Mouse (Mus musculus): ENCODE data around the gene Lipt1.
A peak's percentile ranks its signal among the peaks of the same experiment; 100 is the strongest.

Lipt1 gene

DNA sequence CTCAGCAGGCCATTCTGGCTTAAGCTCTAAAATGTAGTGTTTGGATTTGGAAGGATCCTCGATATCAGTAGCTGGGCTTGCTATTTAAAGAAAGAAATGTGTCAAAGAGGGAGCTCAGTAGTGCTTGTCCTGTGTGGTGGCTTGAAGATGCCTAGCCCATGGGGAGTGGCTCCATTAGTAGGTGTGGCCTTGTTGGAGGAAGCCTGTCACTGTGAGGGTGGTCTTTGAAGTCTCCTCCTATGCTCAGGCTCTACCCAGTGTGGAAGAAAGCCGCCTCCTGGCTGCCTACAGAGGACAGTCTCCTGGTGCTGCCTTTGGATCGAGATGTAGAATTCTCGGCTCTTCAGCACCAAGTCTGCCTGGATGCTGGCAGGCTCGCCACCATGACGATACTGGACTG is 28.8 kb downstream of the Lipt1 start:
- DNase-seq = no peak

DNA sequence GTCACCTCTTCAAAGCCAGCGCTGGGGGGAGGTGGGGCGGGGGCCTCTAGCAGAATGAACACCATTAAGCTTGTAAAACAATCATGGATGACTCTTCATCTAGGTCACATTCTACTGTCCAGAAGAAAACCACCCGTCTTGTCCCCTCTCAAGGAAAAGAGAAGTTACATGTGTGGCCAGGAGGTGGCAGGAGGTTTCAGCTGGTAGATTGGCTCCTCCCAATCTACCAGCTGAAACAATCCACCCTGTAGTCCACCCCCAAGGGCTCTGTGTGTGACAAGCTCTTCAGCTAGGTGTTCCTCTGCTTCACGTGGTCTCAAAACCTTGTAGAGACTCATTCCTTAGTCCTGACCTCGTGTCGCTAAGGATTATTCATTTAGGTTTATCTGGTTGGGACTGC is 31.6 kb downstream of the Lipt1 start:
- peak in 1 of 2 experiments; percentile 27 for DNase-seq

DNA sequence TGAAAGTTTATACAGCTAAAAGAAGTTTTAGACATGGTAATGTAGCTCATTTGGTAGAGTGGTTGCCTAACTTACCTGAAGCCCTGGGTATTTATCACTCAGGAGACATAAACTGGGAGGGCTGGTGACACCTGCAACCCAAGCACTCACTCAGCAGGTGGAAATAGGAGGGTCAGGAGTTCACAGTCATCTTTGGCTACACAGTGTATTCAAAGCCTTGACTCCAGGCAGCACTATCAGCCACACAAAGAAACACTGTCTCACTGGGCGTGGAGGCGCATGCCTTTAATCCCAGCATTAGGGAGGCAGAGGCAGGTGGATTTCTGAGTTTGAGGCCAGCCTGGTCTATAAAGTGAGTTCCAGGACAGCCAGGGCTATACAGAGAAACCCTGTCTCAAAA is 41.2 kb downstream of the Lipt1 start:
- no peak for DNase-seq

DNA sequence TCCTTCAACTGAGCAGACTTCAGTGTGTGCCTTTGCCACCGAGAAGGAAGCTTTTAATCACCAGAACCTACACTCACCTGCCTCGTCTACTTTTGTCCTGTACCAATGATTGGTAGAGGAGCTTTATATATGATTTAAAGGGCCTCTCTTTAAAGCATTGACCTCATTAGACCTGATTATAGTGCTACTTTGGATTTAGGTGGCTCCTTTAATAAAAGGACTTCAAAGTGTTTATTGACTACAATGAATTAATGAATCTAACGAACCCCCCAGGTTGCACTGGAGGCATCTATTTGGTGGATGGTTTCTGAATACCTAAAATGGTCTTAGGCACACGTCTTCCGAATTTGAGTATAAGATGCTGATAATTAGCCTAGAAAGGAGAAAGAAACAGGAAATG is 44.9 kb downstream of the Lipt1 start, which contains the start of gene Lyg2:
Lyg2 (minus strand) TSS at position 101 of the 400 bp plus-strand sequence.
- DNase-seq = no peak

DNA sequence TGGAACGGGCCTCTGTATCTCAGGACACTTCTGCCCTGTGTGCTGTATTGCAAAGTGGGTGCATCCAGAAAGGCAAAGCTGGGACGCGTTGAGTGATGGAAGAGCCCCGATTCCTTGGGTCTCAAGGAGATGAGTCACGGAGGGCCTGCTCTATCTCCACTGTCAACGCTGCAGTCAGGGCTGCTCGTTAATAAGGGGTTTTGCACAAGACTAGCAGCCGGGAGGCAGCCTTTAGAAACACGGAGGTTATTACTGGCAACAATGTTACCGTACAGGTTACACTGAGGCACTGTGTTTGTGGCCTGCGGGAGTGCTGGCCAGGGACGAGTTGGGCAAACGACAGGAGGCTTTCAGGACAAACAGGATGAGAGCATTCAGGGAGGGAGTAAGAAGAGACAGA is 46.1 kb downstream of the Lipt1 start:
- no peak for DNase-seq

DNA sequence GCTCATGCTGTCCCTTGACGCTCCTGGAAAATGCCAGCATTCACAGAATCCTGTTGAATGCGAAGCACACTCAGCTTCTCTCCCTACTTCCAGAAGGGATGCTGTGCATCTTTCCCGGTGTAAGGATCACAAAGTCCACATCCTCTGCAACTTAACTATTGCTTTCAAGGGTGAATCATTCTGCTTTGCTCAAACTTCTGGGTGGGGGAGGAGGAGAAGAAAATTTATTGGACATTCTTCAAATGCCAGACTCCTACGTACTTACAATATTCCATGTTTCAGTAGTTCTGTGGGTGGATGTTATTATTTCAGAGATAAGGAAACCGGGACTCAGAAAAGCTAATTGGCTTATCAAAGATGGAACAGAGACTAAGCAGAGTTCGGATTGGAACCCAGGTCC is 46.6 kb downstream of the Lipt1 start:
- DNase-seq = no peak

DNA sequence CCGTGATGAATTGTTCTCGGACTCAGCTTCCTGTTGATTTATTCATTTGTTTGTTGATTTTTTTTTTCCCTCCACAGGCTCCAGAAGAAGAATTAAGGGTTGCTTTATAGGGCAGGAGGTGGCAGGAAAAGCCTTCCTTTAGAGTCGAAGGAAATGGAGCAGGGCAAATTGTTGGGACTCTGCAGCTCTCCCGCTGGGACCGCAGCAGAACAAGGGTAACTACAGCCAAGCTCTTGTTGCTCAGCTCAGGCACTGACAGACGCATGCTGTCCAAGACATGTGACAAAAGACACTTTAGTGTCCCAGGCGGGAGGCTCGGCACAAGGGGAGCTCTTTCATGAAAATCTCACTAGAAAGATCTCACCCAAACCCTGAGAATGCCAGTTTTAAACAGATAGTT is 51.0 kb downstream of the Lipt1 start:
- no peak for DNase-seq

Data from kidney, postnatal 25 days (tissue).